Mouse (Mus musculus) kidney, embryonic 16.5 days (tissue): ENCODE data around the gene Cul1. TPM values are rescaled to one million over a fixed set of nuclear protein-coding genes. Genes with fewer than 3 reads are reported as not detected.

Source experiments
- ATAC-seq: fragments of 200-750 bp; cut with Nextera tagmentation; 2 replicates; pipeline ENCODE4 v1.8.0; 2017; ENCODE audit warnings: moderate TSS enrichment; ENCODE audit not compliant: low FRiP score, low TSS enrichment
- H3K27ac ChIP-seq: fragments of 300-500 bp; sonication (generic); 2 replicates; pipeline ENCODE4 v1.5.1; 2014; ENCODE audit warnings: low read length
- H3K27me3 ChIP-seq: fragments of 300-500 bp; sonication (generic); 2 replicates; pipeline ENCODE4 v1.6.1; 2014; ENCODE audit warnings: low read length, control low read depth, mixed read lengths; ENCODE audit not compliant: insufficient read depth
- H3K36me3 ChIP-seq: fragments of 300-500 bp; sonication (generic); 2 replicates; pipeline ENCODE4 v1.6.1; 2014; ENCODE audit warnings: low read length, control low read depth, mixed read lengths; ENCODE audit not compliant: insufficient read depth
- H3K4me1 ChIP-seq: fragments of 300-500 bp; sonication (generic); 2 replicates; pipeline ENCODE4 v1.6.1; 2014; ENCODE audit warnings: low read length, control low read depth, mixed read lengths; ENCODE audit not compliant: insufficient read depth
- H3K4me2 ChIP-seq: fragments of 300-500 bp; sonication (generic); replicated peaks from 2 replicates; pipeline ENCODE4 v1.6.1; 2014; ENCODE audit warnings: low read depth, low read length
- H3K4me3 ChIP-seq: fragments of 300-500 bp; sonication (generic); 2 replicates; pipeline ENCODE4 v1.5.1; 2014; ENCODE audit warnings: mild to moderate bottlenecking, low read length
- H3K9ac ChIP-seq: fragments of 300-500 bp; sonication (generic); replicated peaks from 2 replicates; pipeline ENCODE4 v1.6.1; 2014; ENCODE audit warnings: low read length
- H3K9me3 ChIP-seq: fragments of 300-500 bp; sonication (generic); 2 replicates; pipeline ENCODE4 v1.6.1; 2016; ENCODE audit warnings: low read length, control low read depth
- WGBS: fragments of 180-500 bp; shearing (Covaris S2); extraction: QIAGEN DNeasy Blood & Tissue Kit; methylation state at CpG from one replicate; pipeline ENCODE4 v1.1.7; 2014; 5-methylcytosine and 5-hydroxymethylcytosine counted together
- polyA plus RNA-seq: library from polyadenylated mRNA; unstranded; fragments of >200 nt; fragmentation: Nextera tagmentation; extraction: Ambion mirVana; gene quantifications from 2 replicates; pipeline ENCODE4 v1.2.1, GENCODE M21; 2015

Cul1 gene
- polyA plus RNA-seq, 1 experiment from 2014 or later = 133 TPM

DNA sequence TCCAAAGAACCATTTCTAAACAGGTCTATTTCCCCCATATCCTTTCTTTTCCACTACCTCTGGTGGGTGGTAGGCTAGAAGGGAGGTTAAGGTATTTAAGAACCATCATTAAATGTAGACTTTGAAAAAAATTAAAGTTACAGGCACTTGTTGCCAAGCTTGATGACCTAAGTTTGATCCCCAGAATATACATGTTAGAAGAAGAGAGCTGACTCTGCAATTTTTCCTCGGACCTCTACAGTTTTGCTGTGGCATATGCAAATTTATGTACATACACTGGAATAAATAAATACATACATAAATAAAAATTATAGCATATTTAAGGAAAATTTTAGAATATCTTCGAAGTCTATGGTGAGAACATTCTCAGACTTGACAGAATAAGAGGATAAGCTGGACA lies 13.1 kb upstream of the Cul1 start:
- Histone ChIP-seq H3K4me3 (no peak overlapping the region), H3K9me3 (no peaks in the 10 kb centered on the region), H3K4me2 (no peak overlapping the region), H3K27ac (no peak overlapping the region), H3K27me3 (no peaks in the 10 kb centered on the region), H3K36me3 (no peaks in the 10 kb centered on the region), H3K4me1 (no peaks in the 10 kb centered on the region), H3K9ac (no peak overlapping the region)
- WGBS = 83% methylated on average over 2 of the region's 2 CpGs
- ATAC-seq = no peak

DNA sequence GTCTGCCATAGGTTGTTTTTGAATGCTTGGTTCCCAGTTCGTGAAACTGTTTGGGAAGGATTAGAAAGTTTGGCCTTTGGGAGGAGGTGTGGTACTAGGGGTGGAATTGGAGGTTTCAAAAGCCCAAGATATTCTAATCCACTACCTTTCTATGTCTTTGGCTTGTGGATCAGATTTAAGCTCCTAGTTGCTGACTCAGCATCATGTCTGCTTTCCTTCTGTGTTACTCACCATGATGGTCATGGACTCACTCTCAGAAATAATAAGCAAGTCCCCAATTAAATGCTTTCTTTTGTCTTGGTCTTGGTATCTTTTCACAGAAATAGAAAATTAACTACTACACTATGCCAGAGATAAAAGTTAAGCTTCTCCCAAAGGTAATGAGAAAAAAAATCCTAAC lies 5.5 kb upstream of the Cul1 start:
- no peak overlapping the region for H3K4me3 ChIP-seq
- no peak overlapping the region for H3K27ac ChIP-seq
- H3K27me3 ChIP-seq = no peaks in the 10 kb centered on the region
- no peaks in the 10 kb centered on the region for H3K9me3 ChIP-seq
- ATAC-seq = no peak
- no peak overlapping the region for H3K4me2 ChIP-seq
- no peaks in the 10 kb centered on the region for H3K36me3 ChIP-seq
- no peaks in the 10 kb centered on the region for H3K4me1 ChIP-seq
- H3K9ac ChIP-seq = no peak overlapping the region
- WGBS = 83% methylated on average over 1 of the region's 1 CpGs

DNA sequence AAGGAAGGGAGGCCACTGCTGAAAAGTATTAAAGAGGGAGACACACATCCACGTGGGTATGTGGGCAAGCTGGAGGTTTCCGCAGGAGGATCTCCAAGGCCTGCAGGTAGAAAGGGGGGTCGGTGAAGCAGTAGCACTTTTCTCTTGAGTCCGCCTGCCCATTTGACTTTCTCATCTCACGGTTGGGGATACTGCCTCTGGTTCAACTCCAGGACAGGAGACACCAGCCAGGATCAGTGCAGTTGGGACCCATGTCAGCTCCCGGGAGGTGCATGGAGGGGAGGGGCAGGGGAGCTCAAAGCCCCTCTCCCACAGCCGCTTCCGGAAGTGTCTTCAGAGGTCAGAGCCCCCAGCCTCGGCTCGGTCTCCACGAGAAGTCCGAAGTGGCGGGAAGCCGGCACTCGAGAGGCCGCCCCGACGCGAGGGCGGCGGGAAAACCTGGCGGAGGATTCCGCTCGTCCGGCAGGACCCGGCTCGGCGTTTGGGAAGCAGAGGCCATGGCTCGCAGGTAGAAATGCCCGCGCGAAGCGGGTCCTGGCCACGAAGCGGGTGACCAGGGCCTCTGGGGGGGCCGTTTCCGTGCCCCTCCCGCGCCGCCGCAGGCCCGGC lies 428 bp downstream of the Cul1 start:
- H3K9me3 ChIP-seq = no peaks in the 10 kb centered on the region
- H3K9ac ChIP-seq = peak overlapping the region; percentile 100
- H3K4me2 ChIP-seq = peak overlapping the region; percentile 84
- peak overlapping the region; percentile 98 for H3K4me3 ChIP-seq
- no peaks in the 10 kb centered on the region for H3K36me3 ChIP-seq
- 0% methylated on average over 42 of the region's 42 CpGs for WGBS
- H3K4me1 ChIP-seq = peaks cover 23% of the 10 kb centered on the region
- no peaks in the 10 kb centered on the region for H3K27me3 ChIP-seq
- H3K27ac ChIP-seq = peak overlapping the region; percentile 99
- peak; percentile 79 for ATAC-seq

DNA sequence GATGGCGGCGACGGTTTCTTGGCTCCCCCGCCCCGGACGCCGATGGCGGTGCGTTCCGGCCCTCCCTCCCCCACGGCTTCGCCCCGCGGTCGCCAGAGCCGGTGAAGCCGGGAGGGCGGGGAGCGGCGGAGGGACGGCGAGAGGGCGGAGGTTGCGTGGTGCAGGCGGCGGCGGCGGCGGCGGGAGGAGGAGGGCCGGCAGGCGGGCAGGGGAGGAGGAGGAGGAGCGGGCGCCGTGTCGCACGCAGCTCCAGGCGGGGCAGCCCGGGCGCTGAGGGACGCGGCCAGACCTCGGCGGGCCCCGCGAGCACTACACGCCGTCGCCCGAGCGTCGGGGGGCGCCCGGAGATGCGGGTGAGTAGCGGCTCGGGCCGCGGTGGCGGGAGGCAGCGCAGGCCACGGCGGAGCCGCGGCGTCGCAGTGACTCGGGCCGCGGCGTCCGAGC lies 955 bp downstream of the Cul1 start:
- Histone ChIP-seq H3K36me3 (no peaks in the 10 kb centered on the region), H3K27me3 (no peaks in the 10 kb centered on the region), H3K4me3 (peak overlapping the region; percentile 98), H3K4me2 (peak overlapping the region; percentile 84), H3K9me3 (no peaks in the 10 kb centered on the region), H3K4me1 (peaks cover 23% of the 10 kb centered on the region), H3K9ac (peak overlapping the region; percentile 100), H3K27ac (peak overlapping the region; percentile 99)
- peak; percentile 92 for ATAC-seq
- 1% methylated on average over 18 of the region's 72 CpGs for WGBS

DNA sequence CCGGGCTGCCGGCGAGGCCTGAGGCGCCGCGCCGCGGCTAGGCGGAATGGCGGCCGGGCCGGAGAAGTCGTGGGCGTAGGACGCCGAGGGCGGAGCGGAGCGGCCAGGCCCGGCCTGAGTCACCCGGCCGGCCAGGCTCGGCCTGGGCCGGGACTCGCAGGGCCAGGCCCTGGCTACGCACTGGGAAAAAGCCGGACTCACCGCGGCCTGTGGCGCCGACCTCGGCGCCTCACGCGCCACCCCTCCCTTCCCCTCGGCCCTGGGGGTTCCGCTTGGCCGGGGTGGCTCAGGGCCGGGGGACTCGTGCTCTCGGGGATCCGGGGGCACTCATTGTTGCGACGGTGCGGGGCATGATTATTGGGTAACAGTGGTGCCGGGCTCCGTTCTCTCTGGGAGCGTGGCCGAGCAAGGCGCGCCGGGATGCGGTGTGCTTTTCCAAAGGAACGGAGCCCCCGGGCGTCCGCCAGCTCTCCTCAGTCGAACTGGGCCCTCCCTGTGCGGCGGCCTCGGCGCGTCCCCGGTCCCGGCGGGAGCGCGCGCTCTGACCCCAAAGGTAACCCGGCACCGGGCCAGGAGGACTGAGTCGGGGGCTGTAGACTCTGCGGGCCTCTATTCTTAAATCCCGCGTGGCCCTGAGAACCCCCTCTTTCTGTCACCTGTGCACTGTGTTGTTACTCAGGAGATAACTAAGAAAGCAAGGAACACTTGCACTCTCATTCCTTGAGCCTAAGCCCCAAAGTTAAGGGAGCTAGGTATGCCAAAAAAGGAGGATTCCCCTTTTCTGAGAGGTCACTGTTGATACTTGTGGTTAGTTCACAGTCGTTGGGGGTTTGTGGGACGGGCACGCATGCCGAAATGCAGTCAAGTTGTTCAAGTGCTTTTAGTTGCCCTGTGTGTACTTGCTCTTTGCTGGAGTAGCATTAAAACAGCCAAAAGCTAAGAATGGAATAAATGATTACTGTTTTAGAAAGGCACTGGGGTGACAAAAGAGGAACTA lies 1.7 kb downstream of the Cul1 start:
- no peaks in the 10 kb centered on the region for H3K9me3 ChIP-seq
- peak; percentile 86 for ATAC-seq
- H3K4me2 ChIP-seq = peak overlapping the region; percentile 84
- 0% methylated on average over 63 of the region's 79 CpGs for WGBS
- no peaks in the 10 kb centered on the region for H3K27me3 ChIP-seq
- H3K36me3 ChIP-seq = no peaks in the 10 kb centered on the region
- peak overlapping the region; percentile 100 for H3K9ac ChIP-seq
- H3K4me1 ChIP-seq = peaks cover 23% of the 10 kb centered on the region
- peak overlapping the region; percentile 98 for H3K4me3 ChIP-seq
- peak overlapping the region; percentile 99 for H3K27ac ChIP-seq

DNA sequence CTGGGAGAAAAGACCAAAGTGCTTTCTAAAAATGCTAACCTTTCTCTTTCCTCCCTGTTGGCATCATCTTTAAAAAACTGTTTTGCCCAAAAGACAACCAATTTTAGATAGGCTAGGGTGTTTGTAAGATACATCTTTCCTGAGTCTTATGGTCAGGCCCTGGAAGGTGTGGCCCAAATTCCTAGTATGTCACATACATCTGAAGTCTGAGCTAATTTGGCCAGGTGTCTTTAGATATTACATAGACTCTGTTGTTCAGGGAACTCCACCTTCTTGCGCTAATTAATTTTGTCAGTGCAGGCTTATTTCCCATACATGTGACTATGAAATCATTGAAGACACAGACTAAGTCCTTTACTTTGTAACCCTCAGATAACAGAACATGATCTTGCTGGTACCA lies 2.6 kb downstream of the Cul1 start:
- H3K4me3 ChIP-seq = peak overlapping the region; percentile 98
- peaks cover 23% of the 10 kb centered on the region for H3K4me1 ChIP-seq
- H3K4me2 ChIP-seq = peak overlapping the region; percentile 84
- no peak overlapping the region for H3K27ac ChIP-seq
- no peak for ATAC-seq
- H3K27me3 ChIP-seq = no peaks in the 10 kb centered on the region
- H3K9ac ChIP-seq = no peak overlapping the region
- H3K36me3 ChIP-seq = no peaks in the 10 kb centered on the region
- H3K9me3 ChIP-seq = no peaks in the 10 kb centered on the region
- 75% methylated on average over 1 of the region's 1 CpGs for WGBS

DNA sequence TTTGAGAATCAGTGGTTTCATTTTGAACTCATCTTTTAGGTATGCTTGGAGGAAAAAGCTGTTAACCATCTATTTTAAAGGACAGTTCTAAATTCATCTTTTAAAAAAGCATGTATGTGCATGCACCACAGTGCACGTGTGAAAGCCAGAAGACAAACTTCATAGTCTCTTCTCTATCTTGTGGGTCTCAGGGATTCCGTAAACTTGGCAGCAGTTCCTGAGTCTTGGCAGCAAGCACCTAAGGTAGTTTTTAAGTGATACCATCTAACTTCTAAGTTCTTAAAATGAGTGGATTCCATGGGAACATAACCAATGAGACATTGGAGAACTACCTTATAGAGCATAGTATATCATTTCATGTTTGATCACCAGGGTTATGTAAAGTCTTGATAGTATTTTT lies 3.7 kb downstream of the Cul1 start:
- no peak for ATAC-seq
- 74% methylated on average over 2 of the region's 2 CpGs for WGBS
- Histone ChIP-seq H3K36me3 (no peaks in the 10 kb centered on the region), H3K4me1 (peaks cover 23% of the 10 kb centered on the region), H3K9ac (no peak overlapping the region), H3K4me3 (no peak overlapping the region), H3K27me3 (no peaks in the 10 kb centered on the region), H3K9me3 (no peaks in the 10 kb centered on the region), H3K27ac (no peak overlapping the region), H3K4me2 (no peak overlapping the region)

DNA sequence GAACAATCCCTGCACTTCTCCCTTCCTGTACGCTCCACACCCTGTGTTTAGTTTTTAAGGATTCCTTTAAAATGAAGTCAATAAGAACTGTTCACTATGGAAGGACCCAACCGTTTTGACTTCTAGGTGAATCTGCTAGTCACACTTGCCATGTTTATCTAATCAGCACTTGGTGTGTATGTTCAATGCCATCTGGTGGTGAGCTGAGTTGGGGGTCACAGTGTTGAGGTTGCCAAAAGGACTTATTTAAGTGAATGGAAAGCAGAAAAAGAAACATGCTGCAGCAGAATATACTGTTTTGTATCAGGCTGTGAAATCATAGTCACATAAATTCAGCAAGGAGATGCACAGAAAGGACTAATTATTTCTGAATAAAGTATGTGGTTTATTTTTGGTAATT lies 12.2 kb downstream of the Cul1 start:
- peaks cover 5% of the 10 kb centered on the region; the same call in 1 of the 2 replicates for H3K9me3 ChIP-seq

DNA sequence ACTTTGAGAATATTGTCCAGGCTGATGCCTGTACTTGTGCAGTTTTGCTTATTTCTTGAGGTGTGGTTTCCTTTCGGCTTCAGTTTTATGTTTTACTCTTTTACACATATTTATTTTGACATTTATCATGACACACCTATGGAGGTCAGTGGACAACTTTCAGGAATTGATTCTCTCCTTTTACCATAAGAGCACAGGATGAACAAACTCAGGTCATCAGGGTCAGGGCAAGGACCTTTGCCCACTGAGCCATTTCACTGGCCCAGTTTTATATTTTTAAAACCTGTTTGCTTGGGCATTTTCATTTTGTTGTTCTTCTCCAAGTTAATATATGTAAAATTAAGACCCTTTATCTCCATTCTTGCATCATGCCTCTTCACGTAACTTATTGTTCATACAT lies 13.3 kb downstream of the Cul1 start:
- Histone ChIP-seq H3K4me3 (no peak overlapping the region), H3K9ac (no peak overlapping the region), H3K27ac (no peak overlapping the region), H3K4me1 (no peaks in the 10 kb centered on the region), H3K27me3 (no peaks in the 10 kb centered on the region), H3K9me3 (peaks cover 5% of the 10 kb centered on the region; the same call in 1 of the 2 replicates), H3K4me2 (no peak overlapping the region), H3K36me3 (0 out of 2 replicates have a peak, but pooled peaks cover 3% of the 10 kb centered on the region)
- no peak for ATAC-seq
- WGBS = 97% methylated on average over 2 of the region's 2 CpGs

More for the DNA sequence above, 12.2 kb downstream of the Cul1 start:
- WGBS = 48% methylated on average over 2 of the region's 2 CpGs
- H3K27ac ChIP-seq = no peak overlapping the region
- no peaks in the 10 kb centered on the region for H3K4me1 ChIP-seq
- H3K4me3 ChIP-seq = no peak overlapping the region
- ATAC-seq = no peak
- no peaks in the 10 kb centered on the region for H3K27me3 ChIP-seq
- H3K36me3 ChIP-seq = 0 out of 2 replicates have a peak, but pooled peaks cover 3% of the 10 kb centered on the region
- no peak overlapping the region for H3K9ac ChIP-seq
- no peak overlapping the region for H3K4me2 ChIP-seq

DNA sequence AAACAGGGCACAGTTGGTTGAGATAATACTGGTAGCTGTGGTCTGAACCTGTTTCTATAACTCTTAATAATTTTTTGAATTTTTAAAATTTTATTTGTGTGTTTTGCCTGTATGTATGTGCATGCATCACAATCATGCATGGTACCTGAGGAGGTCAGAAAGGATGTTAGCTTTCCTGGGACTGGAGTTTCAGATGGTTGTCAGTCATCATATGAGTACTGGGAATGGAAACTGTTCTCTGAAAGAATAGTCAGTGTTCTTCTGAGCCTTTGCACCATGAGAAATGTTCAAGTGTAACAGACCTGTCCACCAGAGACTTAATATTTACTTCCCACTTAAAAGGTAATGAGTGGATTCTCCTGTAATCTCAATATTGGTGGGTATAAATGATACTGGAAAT lies 13.9 kb downstream of the Cul1 start:
- H3K9ac ChIP-seq = no peak overlapping the region
- H3K9me3 ChIP-seq = peaks cover 5% of the 10 kb centered on the region; the same call in 1 of the 2 replicates
- no peak overlapping the region for H3K4me3 ChIP-seq
- no peak for ATAC-seq
- no peaks in the 10 kb centered on the region for H3K4me1 ChIP-seq
- H3K27ac ChIP-seq = no peak overlapping the region
- no peak overlapping the region for H3K4me2 ChIP-seq
- no peaks in the 10 kb centered on the region for H3K27me3 ChIP-seq
- H3K36me3 ChIP-seq = 0 out of 2 replicates have a peak, but pooled peaks cover 3% of the 10 kb centered on the region
